Mouse (Mus musculus) midbrain, embryonic 16.5 days (tissue): ENCODE data around the gene Mertk. TPM values are rescaled to one million over a fixed set of nuclear protein-coding genes. Genes with fewer than 3 reads are reported as not detected.

Source experiments
- ATAC-seq: fragments of 200-750 bp; cut with Nextera tagmentation; 2 replicates; pipeline ENCODE4 v1.8.0; 2017; ENCODE audit warnings: moderate TSS enrichment
- H3K27ac ChIP-seq: fragments of 300-500 bp; sonication (generic); 2 replicates; pipeline ENCODE4 v1.5.1; 2014; ENCODE audit warnings: mild to moderate bottlenecking, low read length, mixed read lengths
- H3K27me3 ChIP-seq: fragments of 300-500 bp; sonication (generic); 2 replicates; pipeline ENCODE4 v1.6.1; 2014; ENCODE audit warnings: low read depth, low read length, mixed read lengths; ENCODE audit not compliant: control insufficient read depth, insufficient read depth
- H3K36me3 ChIP-seq: fragments of 300-500 bp; sonication (generic); 2 replicates; pipeline ENCODE4 v1.6.1; 2014; ENCODE audit warnings: mild to moderate bottlenecking, low read length, moderate library complexity, mixed read lengths; ENCODE audit not compliant: control insufficient read depth, insufficient read depth
- H3K4me1 ChIP-seq: fragments of 300-500 bp; sonication (generic); 2 replicates; pipeline ENCODE4 v1.6.1; 2014; ENCODE audit warnings: mild to moderate bottlenecking, low read length, mixed read lengths; ENCODE audit not compliant: control insufficient read depth, insufficient read depth
- H3K4me2 ChIP-seq: fragments of 300-500 bp; sonication (generic); 2 replicates; pipeline ENCODE4 v1.6.1; 2014; ENCODE audit warnings: mild to moderate bottlenecking, low read length, mixed read lengths
- H3K4me3 ChIP-seq: fragments of 300-500 bp; sonication (generic); 2 replicates; pipeline ENCODE4 v1.5.1; 2014; ENCODE audit warnings: low read depth, mild to moderate bottlenecking, low read length, moderate library complexity, mixed read lengths
- H3K9ac ChIP-seq: fragments of 300-500 bp; sonication (generic); 2 replicates; pipeline ENCODE4 v1.6.1; 2014; ENCODE audit warnings: low read depth, low read length, mixed read lengths
- H3K9me3 ChIP-seq: fragments of 300-500 bp; sonication (generic); replicated peaks from 2 replicates; pipeline ENCODE4 v1.6.1; 2014; ENCODE audit warnings: mild to moderate bottlenecking, low read length, mixed read lengths; ENCODE audit not compliant: control insufficient read depth, poor library complexity, severe bottlenecking
- WGBS: fragments of 180-500 bp; shearing (Covaris S2); extraction: QIAGEN DNeasy Blood & Tissue Kit; methylation state at CpG from one replicate; pipeline ENCODE4 v1.1.7; 2014; 5-methylcytosine and 5-hydroxymethylcytosine counted together
- polyA plus RNA-seq: library from polyadenylated mRNA; unstranded; fragments of >200 nt; fragmentation: Nextera tagmentation; extraction: Ambion mirVana; gene quantifications from 2 replicates; pipeline ENCODE4 v1.2.1, GENCODE M21; 2015

Mertk gene
- polyA plus RNA-seq, 1 experiment from 2014 or later = 1.9 TPM

- Histone ChIP-seq H3K4me3 (no peak overlapping the region), H3K4me2 (no peak overlapping the region), H3K36me3 (no peaks in the 10 kb centered on the region), H3K9me3 (no peaks in the 10 kb centered on the region), H3K4me1 (peaks cover 10% of the 10 kb centered on the region), H3K27ac (no peak overlapping the region), H3K9ac (no peak overlapping the region), H3K27me3 (peaks cover 10% of the 10 kb centered on the region)
- 72% methylated on average over 3 of the region's 3 CpGs for WGBS
- ATAC-seq = no peak
Measured at GRCm38 (mm10) chr2:128696426-128696825, 2.3 kb upstream of the Mertk start.

- Histone ChIP-seq H3K4me1 (peaks cover 10% of the 10 kb centered on the region), H3K36me3 (no peaks in the 10 kb centered on the region), H3K4me3 (no peak overlapping the region), H3K4me2 (no peak overlapping the region), H3K27me3 (peaks cover 10% of the 10 kb centered on the region), H3K9ac (no peak overlapping the region), H3K27ac (no peak overlapping the region), H3K9me3 (no peaks in the 10 kb centered on the region)
- 96% methylated on average over 1 of the region's 1 CpGs for WGBS
- ATAC-seq = no peak
Measured at GRCm38 (mm10) chr2:128697047-128697446, 1.7 kb upstream of the Mertk start.

GRCm38 (mm10) chr2:128697566-128697965 is 1.2 kb upstream of the Mertk start:
- H3K27ac ChIP-seq = no peak overlapping the region
- peak overlapping the region; percentile 84 for H3K4me2 ChIP-seq
- peak overlapping the region; percentile 45; the same call in 1 of the 2 replicates for H3K4me3 ChIP-seq
- WGBS = 55% methylated on average over 5 of the region's 5 CpGs
- peaks cover 10% of the 10 kb centered on the region for H3K27me3 ChIP-seq
- H3K4me1 ChIP-seq = peaks cover 10% of the 10 kb centered on the region
- peak overlapping the region; percentile 42; the same call in 1 of the 2 replicates for H3K9ac ChIP-seq
- H3K36me3 ChIP-seq = no peaks in the 10 kb centered on the region
- H3K9me3 ChIP-seq = no peaks in the 10 kb centered on the region
- ATAC-seq = no peak

GRCm38 (mm10) chr2:128698140-128698692 is 540 bp upstream of the Mertk start:
- Histone ChIP-seq H3K27ac (no peak overlapping the region), H3K9ac (peak overlapping the region; percentile 47), H3K4me2 (peak overlapping the region; percentile 84), H3K4me3 (peak overlapping the region; percentile 45), H3K27me3 (peaks cover 10% of the 10 kb centered on the region), H3K4me1 (peaks cover 10% of the 10 kb centered on the region), H3K36me3 (no peaks in the 10 kb centered on the region), H3K9me3 (no peaks in the 10 kb centered on the region)
- 0% methylated on average over 14 of the region's 14 CpGs for WGBS
- peak; percentile 96 for ATAC-seq

GRCm38 (mm10) chr2:128699201-128699885 is 587 bp downstream of the Mertk start:
- Histone ChIP-seq H3K27ac (0 out of 2 replicates have a peak overlapping the region, but pooled peaks have one; percentile 10), H3K4me1 (peaks cover 10% of the 10 kb centered on the region), H3K9ac (peak overlapping the region; percentile 47), H3K9me3 (no peaks in the 10 kb centered on the region), H3K27me3 (peaks cover 10% of the 10 kb centered on the region), H3K36me3 (no peaks in the 10 kb centered on the region), H3K4me3 (peak overlapping the region; percentile 45), H3K4me2 (peak overlapping the region; percentile 84)
- WGBS = under 1% methylated on average over 24 of the region's 24 CpGs
- ATAC-seq = peak; percentile 30

GRCm38 (mm10) chr2:128704474-128704873 is 5.7 kb downstream of the Mertk start:
- Histone ChIP-seq H3K27ac (no peak overlapping the region), H3K36me3 (no peaks in the 10 kb centered on the region), H3K4me3 (no peak overlapping the region), H3K9me3 (no peaks in the 10 kb centered on the region), H3K4me2 (no peak overlapping the region), H3K4me1 (no peaks in the 10 kb centered on the region; the same call in 1 of the 2 replicates), H3K9ac (no peak overlapping the region), H3K27me3 (peaks cover under 1% of the 10 kb centered on the region; the same call in 1 of the 2 replicates)
- no peak for ATAC-seq
- 94% methylated on average over 3 of the region's 3 CpGs for WGBS

- H3K9ac ChIP-seq = no peak overlapping the region
- no peak for ATAC-seq
- H3K4me3 ChIP-seq = no peak overlapping the region
- H3K36me3 ChIP-seq = no peaks in the 10 kb centered on the region
- no peak overlapping the region for H3K27ac ChIP-seq
- no peak overlapping the region for H3K4me2 ChIP-seq
- WGBS = 37% methylated on average over 6 of the region's 6 CpGs
- no peaks in the 10 kb centered on the region for H3K4me1 ChIP-seq
- H3K27me3 ChIP-seq = no peaks in the 10 kb centered on the region
- no peaks in the 10 kb centered on the region for H3K9me3 ChIP-seq
Measured at GRCm38 (mm10) chr2:128709264-128709663, 10.5 kb downstream of the Mertk start.

- H3K27me3 ChIP-seq = no peaks in the 10 kb centered on the region
- no peaks in the 10 kb centered on the region for H3K4me1 ChIP-seq
- no peak overlapping the region for H3K4me2 ChIP-seq
- no peaks in the 10 kb centered on the region for H3K36me3 ChIP-seq
- H3K27ac ChIP-seq = no peak overlapping the region
- no peak overlapping the region for H3K9ac ChIP-seq
- WGBS = 79% methylated on average over 6 of the region's 6 CpGs
- no peak overlapping the region for H3K4me3 ChIP-seq
- ATAC-seq = no peak
- no peaks in the 10 kb centered on the region for H3K9me3 ChIP-seq
Measured at GRCm38 (mm10) chr2:128710609-128711008, 11.9 kb downstream of the Mertk start.

GRCm38 (mm10) chr2:128712940-128713339 is 14.2 kb downstream of the Mertk start:
- 80% methylated on average over 6 of the region's 6 CpGs for WGBS
- ATAC-seq = no peak
- Histone ChIP-seq H3K27ac (no peak overlapping the region), H3K27me3 (no peaks in the 10 kb centered on the region), H3K9me3 (no peaks in the 10 kb centered on the region), H3K9ac (no peak overlapping the region), H3K36me3 (no peaks in the 10 kb centered on the region), H3K4me2 (no peak overlapping the region), H3K4me1 (no peaks in the 10 kb centered on the region), H3K4me3 (no peak overlapping the region)
